Mouse (Mus musculus) heart, postnatal 36 days (tissue): ENCODE results near the gene Zer1. TPM values are rescaled to one million over a fixed set of nuclear protein-coding genes. Genes with fewer than 3 reads are reported as not detected.
"Not testable (repeated sequence)": the region's sequence is repeated elsewhere in the genome, so short reads cannot be mapped to it uniquely, and the experiment has no call there.

Experiments
- DNase-seq, 2 experiments: peaks; one replicate each; pipeline ENCODE4 v3.0.0; 2021 to 2022
- intact Hi-C: fragments of 180-260 bp; cut with DNase I; formaldehyde crosslinking; loops from one replicate; pipeline ENCODE4 v1.15.1; 2025
- total RNA-seq, 2 experiments: library from RNA; stranded (reverse); gene quantifications; 2 replicates each; pipeline ENCODE4 v1.2.3; 2021

Gene Zer1
- 10 to 100 TPM; 24.3 to 27.3 TPM for total RNA-seq

- intact Hi-C loops = loop anchor here (5.0 kb wide), 1 partner anchor 163 kb away; the partner anchor contains the start of genes Dolk and Nup188
- peak; percentile 97 for DNase-seq
Observed at GRCm38 (mm10) chr2:30124472-30125274, at the start of gene Zer1. Gene Zer1 (minus strand): TSS chr2:30124585.

- DNase-seq = no peak
- intact Hi-C loops = no loop called here
Observed at GRCm38 (mm10) chr2:30173541-30174240, 49.3 kb upstream of the Zer1 start.

- intact Hi-C loops = loop anchor here (2.0 kb wide), 1 partner anchor 99 kb away; no protein-coding TSS in a partner anchor
- DNase-seq = no peak
Observed at GRCm38 (mm10) chr2:30171997-30172382, 47.6 kb upstream of the Zer1 start.

GRCm38 (mm10) chr2:30171371-30171996, 47.1 kb upstream of the Zer1 start, which contains the start of gene Endog:
Gene Endog (plus strand): TSS chr2:30171493.
- peak; percentile 86 to 88 for DNase-seq
- intact Hi-C loops = loop anchor here (2.0 kb wide), 1 partner anchor 99 kb away; no protein-coding TSS in a partner anchor

GRCm38 (mm10) chr2:30166677-30167076, 42.3 kb upstream of the Zer1 start:
- DNase-seq = no peak
- intact Hi-C loops = no loop called here

GRCm38 (mm10) chr2:30164340-30164932, 40.1 kb upstream of the Zer1 start:
- no peak for DNase-seq
- intact Hi-C loops = loop anchor here (5.0 kb wide), 1 partner anchor 122 kb away; no protein-coding TSS in a partner anchor

GRCm38 (mm10) chr2:30161809-30162208, 37.4 kb upstream of the Zer1 start:
- DNase-seq = no peak
- intact Hi-C loops = loop anchor here (2.0 to 5.0 kb wide), 2 partner anchors 33 to 120 kb away; no protein-coding TSS in a partner anchor

GRCm38 (mm10) chr2:30159871-30160270, 35.5 kb upstream of the Zer1 start:
- not testable (repeated sequence) for DNase-seq
- intact Hi-C loops = loop anchor here (2.0 to 5.0 kb wide), 2 partner anchors 53 to 118 kb away; no protein-coding TSS in a partner anchor

- DNase-seq = no peak
- intact Hi-C loops = no loop called here
Observed at GRCm38 (mm10) chr2:30152616-30153015, 28.2 kb upstream of the Zer1 start.

GRCm38 (mm10) chr2:30151840-30152239, 27.5 kb upstream of the Zer1 start:
- DNase-seq = no peak
- intact Hi-C loops = no loop called here

GRCm38 (mm10) chr2:30147466-30147865, 23.1 kb upstream of the Zer1 start:
- intact Hi-C loops = no loop called here
- peak; percentile 49 to 65 for DNase-seq

GRCm38 (mm10) chr2:30144436-30144835, 20.1 kb upstream of the Zer1 start:
- intact Hi-C loops = no loop called here
- DNase-seq = no peak

- intact Hi-C loops = not testable (repeated sequence)
Observed at GRCm38 (mm10) chr2:30140021-30140420, 15.6 kb upstream of the Zer1 start.

GRCm38 (mm10) chr2:30136458-30136857, 12.1 kb upstream of the Zer1 start:
- DNase-seq = no peak
- intact Hi-C loops = no loop called here

More at GRCm38 (mm10) chr2:30140021-30140420, 15.6 kb upstream of the Zer1 start:
- DNase-seq = not testable (repeated sequence)

GRCm38 (mm10) chr2:30134928-30135620, 10.7 kb upstream of the Zer1 start:
- intact Hi-C loops = no loop called here
- no peak for DNase-seq

GRCm38 (mm10) chr2:30134378-30134711, 10.0 kb upstream of the Zer1 start:
- no peak for DNase-seq
- intact Hi-C loops = no loop called here

GRCm38 (mm10) chr2:30133613-30134377, 9.4 kb upstream of the Zer1 start, which contains the start of gene Tbc1d13:
Gene Tbc1d13 (plus strand): TSS chr2:30133746.
- DNase-seq = peak; percentile 98 to 99
- intact Hi-C loops = no loop called here

GRCm38 (mm10) chr2:30132801-30133612, 8.6 kb upstream of the Zer1 start:
- peak; percentile 30 to 41 for DNase-seq
- intact Hi-C loops = no loop called here
